Mouse (Mus musculus): ENCODE data around the gene Dusp10.

- TF ChIP-seq POLR2A (IDR thresholded peaks at IDR 0.05; ENCODE audit: borderline replicate concordance, extremely low read depth, low read depth, low read length): no peak
- no peak for TF ChIP-seq CTCF (IDR thresholded peaks at IDR 0.05; ENCODE audit: insufficient read depth, low read length)
Measured at GRCm38 (mm10) chr1:183969265-183969664, 43.8 kb upstream of the Dusp10 start.
